Mouse (Mus musculus) liver, embryonic 13.5 days (tissue): ENCODE data around the gene Pdzd2. TPM values are rescaled to one million over a fixed set of nuclear protein-coding genes. Genes with fewer than 3 reads are reported as not detected.
A peak's percentile ranks its signal among the peaks of the same experiment; 100 is the strongest.

Experiments used
- ATAC-seq: fragments of 200-750 bp; cut with Nextera tagmentation; 2 replicates; pipeline ENCODE4 v1.8.0; 2017; ENCODE audit warnings: low read depth, mild to moderate bottlenecking, moderate number of reproducible peaks, moderate library complexity
- DNase-seq: peaks from one replicate; pipeline ENCODE4 v3.0.0; 2022
- H3K27ac ChIP-seq: fragments of 300-500 bp; sonication (generic); 2 replicates; pipeline ENCODE4 v1.5.1; 2015; ENCODE audit warnings: moderate library complexity, mild to moderate bottlenecking, inconsistent platforms
- H3K27me3 ChIP-seq: fragments of 300-500 bp; sonication (generic); 2 replicates; pipeline ENCODE4 v1.6.1; 2015; ENCODE audit warnings: mild to moderate bottlenecking, inconsistent platforms
- H3K36me3 ChIP-seq: fragments of 300-500 bp; sonication (generic); 2 replicates; pipeline ENCODE4 v1.6.1; 2015; ENCODE audit warnings: mild to moderate bottlenecking, inconsistent platforms
- H3K4me1 ChIP-seq: fragments of 300-500 bp; sonication (generic); replicated peaks from 2 replicates; pipeline ENCODE4 v1.6.1; 2015; ENCODE audit warnings: inconsistent platforms
- H3K4me2 ChIP-seq: fragments of 300-500 bp; sonication (generic); 2 replicates; pipeline ENCODE4 v1.6.1; 2015; ENCODE audit warnings: inconsistent platforms, mild to moderate bottlenecking, moderate library complexity
- H3K4me3 ChIP-seq: fragments of 300-500 bp; sonication (generic); replicated peaks from 2 replicates; pipeline ENCODE4 v1.5.1; 2015; ENCODE audit warnings: mild to moderate bottlenecking, inconsistent platforms
- H3K9ac ChIP-seq: fragments of 300-500 bp; sonication (generic); 2 replicates; pipeline ENCODE4 v1.6.1; 2015; ENCODE audit warnings: mild to moderate bottlenecking, inconsistent platforms
- H3K9me3 ChIP-seq: fragments of 300-500 bp; sonication (generic); replicated peaks from 2 replicates; pipeline ENCODE4 v1.6.1; 2016; ENCODE audit warnings: inconsistent platforms
- WGBS: fragments of 180-500 bp; shearing (Covaris S2); methylation state at CpG from one replicate; pipeline ENCODE4 v1.1.7; 2015; ENCODE audit not compliant: insufficient replicate concordance; 5-methylcytosine and 5-hydroxymethylcytosine counted together
- polyA plus RNA-seq: library from polyadenylated mRNA; unstranded; fragments of >200 nt; fragmentation: Nextera tagmentation; extraction: Ambion mirVana; gene quantifications from 2 replicates; pipeline ENCODE4 v1.2.1, GENCODE M21; 2015

The Pdzd2 gene
- polyA plus RNA-seq, 1 experiment from 2014 or later = 1.5 TPM

- H3K27me3 ChIP-seq = no peaks in the 10 kb centered on the region
- ATAC-seq (no peak), DNase-seq (no peak)
- no peak overlapping the region for H3K9ac ChIP-seq
- no peak overlapping the region for H3K27ac ChIP-seq
- WGBS = 37% methylated on average over 4 of the region's 4 CpGs
- no peaks in the 10 kb centered on the region for H3K9me3 ChIP-seq
- peaks cover 12% of the 10 kb centered on the region for H3K4me1 ChIP-seq
- H3K36me3 ChIP-seq = no peaks in the 10 kb centered on the region
- no peak overlapping the region for H3K4me2 ChIP-seq
- no peak overlapping the region for H3K4me3 ChIP-seq
Observed at GRCm38 (mm10) chr15:12500674-12501073, 239.1 kb downstream of the Pdzd2 start.

DNA sequence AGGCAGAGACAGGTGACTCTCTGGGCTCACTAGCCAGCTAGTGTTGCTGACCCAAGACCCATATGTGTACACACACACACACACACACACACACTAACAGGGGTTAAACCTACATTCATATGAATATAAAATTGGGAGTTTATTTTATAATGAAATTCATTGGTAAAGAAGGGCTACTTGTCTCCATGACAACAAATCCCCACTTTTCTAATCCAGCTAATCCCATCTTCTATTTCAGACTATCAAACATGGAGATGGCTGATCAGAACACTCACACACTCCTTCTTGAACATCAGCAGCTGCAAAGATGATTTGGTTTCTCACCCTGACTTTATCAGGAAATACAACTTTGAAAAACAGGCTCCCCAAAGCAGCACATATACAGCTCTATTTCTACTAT, 245.6 kb downstream of the Pdzd2 start:
- Histone ChIP-seq H3K4me3 (no peak overlapping the region), H3K9me3 (no peaks in the 10 kb centered on the region), H3K36me3 (no peaks in the 10 kb centered on the region), H3K27ac (no peak overlapping the region), H3K9ac (no peak overlapping the region), H3K4me2 (no peak overlapping the region), H3K27me3 (no peaks in the 10 kb centered on the region), H3K4me1 (no peaks in the 10 kb centered on the region)
- DNase-seq (no peak), ATAC-seq (no peak)

- H3K4me3 ChIP-seq = no peak overlapping the region
- no peaks in the 10 kb centered on the region for H3K4me1 ChIP-seq
- no peak overlapping the region for H3K9ac ChIP-seq
- DNase-seq (no peak), ATAC-seq (no peak)
- H3K4me2 ChIP-seq = no peak overlapping the region
- H3K36me3 ChIP-seq = no peaks in the 10 kb centered on the region
- H3K27ac ChIP-seq = no peak overlapping the region
- H3K27me3 ChIP-seq = no peaks in the 10 kb centered on the region
- H3K9me3 ChIP-seq = no peaks in the 10 kb centered on the region
- 68% methylated on average over 7 of the region's 7 CpGs for WGBS
Observed at GRCm38 (mm10) chr15:12493258-12493657, 246.5 kb downstream of the Pdzd2 start.

GRCm38 (mm10) chr15:12490969-12491368, 248.8 kb downstream of the Pdzd2 start:
- 47% methylated on average over 3 of the region's 3 CpGs for WGBS
- Histone ChIP-seq H3K27ac (no peak overlapping the region; the same call in 1 of the 2 replicates), H3K9ac (no peak overlapping the region), H3K4me1 (no peaks in the 10 kb centered on the region), H3K9me3 (no peaks in the 10 kb centered on the region), H3K27me3 (no peaks in the 10 kb centered on the region), H3K4me3 (no peak overlapping the region), H3K4me2 (peak overlapping the region; percentile 29; the same call in 1 of the 2 replicates), H3K36me3 (no peaks in the 10 kb centered on the region)
- no peak for ATAC-seq
- no peak for DNase-seq

DNA sequence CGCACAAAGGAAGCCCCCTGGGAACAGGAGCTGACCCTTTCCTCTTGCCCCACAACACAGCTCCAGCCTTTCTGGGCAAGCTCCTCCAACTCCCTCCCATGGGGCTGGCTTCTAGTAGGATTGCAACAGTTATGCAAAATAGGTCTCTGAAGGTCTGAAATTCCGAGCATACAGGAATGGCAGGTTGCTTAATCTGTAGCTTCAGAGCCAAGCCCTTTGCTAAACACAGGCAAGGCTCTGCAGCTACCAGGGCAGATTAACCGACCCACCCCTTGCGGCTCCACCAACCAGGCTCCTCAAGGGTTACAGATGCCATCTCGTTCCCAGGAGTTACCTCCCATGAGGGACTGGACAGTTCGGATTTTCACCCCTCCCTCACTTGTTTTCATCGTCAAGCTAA, 249.2 kb downstream of the Pdzd2 start:
- H3K27ac ChIP-seq = no peak overlapping the region; the same call in 1 of the 2 replicates
- peak overlapping the region; percentile 29; the same call in 1 of the 2 replicates for H3K4me2 ChIP-seq
- no peak overlapping the region for H3K4me3 ChIP-seq
- WGBS = 44% methylated on average over 7 of the region's 7 CpGs
- H3K9ac ChIP-seq = no peak overlapping the region
- H3K27me3 ChIP-seq = no peaks in the 10 kb centered on the region
- no peaks in the 10 kb centered on the region for H3K9me3 ChIP-seq
- H3K4me1 ChIP-seq = no peaks in the 10 kb centered on the region
- DNase-seq = no peak
- peak; percentile 18; the same call in 1 of the 2 replicates for ATAC-seq
- no peaks in the 10 kb centered on the region for H3K36me3 ChIP-seq

DNA sequence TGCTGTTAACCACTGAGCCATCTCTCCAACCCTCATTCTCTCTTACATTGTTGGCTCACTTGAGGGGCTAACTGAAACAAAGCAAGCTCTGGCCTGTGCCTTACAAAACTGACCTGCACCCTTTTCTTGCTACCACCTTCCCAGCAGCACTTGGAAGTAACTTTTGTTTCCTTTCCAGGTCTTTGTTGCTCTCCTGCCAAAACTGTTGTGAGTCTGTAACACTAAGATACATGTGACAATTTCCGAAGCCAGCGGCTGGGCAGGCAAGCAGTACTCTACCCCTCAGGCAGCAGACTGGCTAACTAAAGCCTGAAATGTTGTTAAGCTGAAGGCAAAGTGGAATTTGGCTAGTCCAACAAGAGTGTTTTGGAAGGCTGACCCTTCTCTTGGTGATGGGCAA, 251.4 kb downstream of the Pdzd2 start:
- 81% methylated on average over 2 of the region's 2 CpGs for WGBS
- DNase-seq (no peak), ATAC-seq (no peak)
- Histone ChIP-seq H3K9me3 (no peaks in the 10 kb centered on the region), H3K9ac (no peak overlapping the region), H3K36me3 (no peaks in the 10 kb centered on the region), H3K4me2 (no peak overlapping the region), H3K4me1 (no peaks in the 10 kb centered on the region), H3K27ac (no peak overlapping the region), H3K27me3 (no peaks in the 10 kb centered on the region), H3K4me3 (no peak overlapping the region)

- H3K9me3 ChIP-seq = no peaks in the 10 kb centered on the region
- H3K27ac ChIP-seq = no peak overlapping the region
- ATAC-seq (no peak), DNase-seq (no peak)
- no peak overlapping the region for H3K4me2 ChIP-seq
- 0 out of 2 replicates have a peak, but pooled peaks cover 6% of the 10 kb centered on the region for H3K4me1 ChIP-seq
- no peak overlapping the region for H3K4me3 ChIP-seq
- H3K27me3 ChIP-seq = no peaks in the 10 kb centered on the region
- 49% methylated on average over 5 of the region's 5 CpGs for WGBS
- no peak overlapping the region for H3K9ac ChIP-seq
- H3K36me3 ChIP-seq = no peaks in the 10 kb centered on the region
Observed at GRCm38 (mm10) chr15:12481261-12481660, 258.5 kb downstream of the Pdzd2 start.

- no peak for ATAC-seq
- no peak overlapping the region for H3K9ac ChIP-seq
- no peaks in the 10 kb centered on the region for H3K27me3 ChIP-seq
- H3K4me2 ChIP-seq = no peak overlapping the region
- 67% methylated on average over 3 of the region's 3 CpGs for WGBS
- H3K36me3 ChIP-seq = no peaks in the 10 kb centered on the region
- H3K4me1 ChIP-seq = 0 out of 2 replicates have a peak, but pooled peaks cover 6% of the 10 kb centered on the region
- H3K27ac ChIP-seq = no peak overlapping the region
- no peak overlapping the region for H3K4me3 ChIP-seq
- no peaks in the 10 kb centered on the region for H3K9me3 ChIP-seq
- DNase-seq = no peak
Observed at GRCm38 (mm10) chr15:12480369-12480768, 259.4 kb downstream of the Pdzd2 start.

DNA sequence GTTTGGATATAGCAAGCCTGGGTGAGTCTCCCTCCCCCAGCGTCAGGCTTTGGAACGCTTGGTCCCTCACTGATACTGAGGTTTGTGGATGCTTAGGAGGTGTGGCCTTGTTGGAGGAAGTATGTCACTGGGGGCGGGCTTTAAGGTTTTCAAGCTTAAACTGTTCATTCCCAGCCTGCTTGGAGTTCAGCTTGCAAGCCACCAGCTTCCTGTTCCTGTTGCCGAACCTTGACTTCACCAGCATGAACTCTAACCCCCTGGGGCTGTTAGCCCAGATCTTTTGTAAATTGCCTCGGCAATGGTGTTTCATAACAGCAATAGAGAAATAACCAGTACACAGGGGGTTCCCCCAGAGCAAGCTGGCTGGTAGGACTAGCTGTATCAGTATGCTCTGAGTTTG, 260.4 kb downstream of the Pdzd2 start:
- H3K9me3 ChIP-seq = no peaks in the 10 kb centered on the region
- no peaks in the 10 kb centered on the region for H3K36me3 ChIP-seq
- no peak overlapping the region for H3K9ac ChIP-seq
- 0 out of 2 replicates have a peak, but pooled peaks cover 6% of the 10 kb centered on the region for H3K4me1 ChIP-seq
- no peak overlapping the region for H3K27ac ChIP-seq
- ATAC-seq (no peak), DNase-seq (no peak)
- no peak overlapping the region for H3K4me3 ChIP-seq
- 41% methylated on average over 5 of the region's 5 CpGs for WGBS
- no peaks in the 10 kb centered on the region for H3K27me3 ChIP-seq
- H3K4me2 ChIP-seq = no peak overlapping the region

- DNase-seq (no peak), ATAC-seq (no peak)
- 61% methylated on average over 7 of the region's 7 CpGs for WGBS
Observed at GRCm38 (mm10) chr15:12473596-12473995, 266.1 kb downstream of the Pdzd2 start.

DNA sequence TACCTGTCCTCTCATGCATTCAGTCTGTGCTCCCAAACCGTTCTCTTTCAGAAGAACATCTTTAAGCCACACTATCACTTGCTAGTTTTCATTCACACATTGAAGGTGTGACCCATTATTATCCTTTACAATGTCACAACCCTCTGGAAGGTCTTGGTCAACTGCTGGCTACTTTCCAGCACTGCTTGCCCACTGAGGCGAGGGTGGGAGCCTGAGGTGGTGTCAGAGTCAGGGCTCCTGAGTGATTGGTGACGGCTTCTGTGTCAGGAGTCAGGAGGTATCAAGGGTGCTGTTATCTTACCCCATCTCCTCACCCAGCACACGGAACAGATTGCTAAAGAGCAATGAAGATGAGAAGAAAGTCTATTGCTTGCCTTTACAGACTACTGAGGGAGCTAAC, 267.1 kb downstream of the Pdzd2 start:
- WGBS = 65% methylated on average over 4 of the region's 4 CpGs
- Histone ChIP-seq H3K36me3 (no peaks in the 10 kb centered on the region), H3K27ac (no peak overlapping the region), H3K27me3 (no peaks in the 10 kb centered on the region), H3K4me3 (no peak overlapping the region), H3K9ac (no peak overlapping the region), H3K4me2 (no peak overlapping the region), H3K9me3 (no peaks in the 10 kb centered on the region), H3K4me1 (no peaks in the 10 kb centered on the region)
- ATAC-seq = no peak
- DNase-seq = no peak

More at GRCm38 (mm10) chr15:12473596-12473995, 266.1 kb downstream of the Pdzd2 start:
- Histone ChIP-seq H3K9ac (no peak overlapping the region), H3K27ac (no peak overlapping the region), H3K9me3 (no peaks in the 10 kb centered on the region), H3K36me3 (no peaks in the 10 kb centered on the region), H3K27me3 (no peaks in the 10 kb centered on the region), H3K4me1 (no peaks in the 10 kb centered on the region), H3K4me2 (no peak overlapping the region), H3K4me3 (no peak overlapping the region)

DNA sequence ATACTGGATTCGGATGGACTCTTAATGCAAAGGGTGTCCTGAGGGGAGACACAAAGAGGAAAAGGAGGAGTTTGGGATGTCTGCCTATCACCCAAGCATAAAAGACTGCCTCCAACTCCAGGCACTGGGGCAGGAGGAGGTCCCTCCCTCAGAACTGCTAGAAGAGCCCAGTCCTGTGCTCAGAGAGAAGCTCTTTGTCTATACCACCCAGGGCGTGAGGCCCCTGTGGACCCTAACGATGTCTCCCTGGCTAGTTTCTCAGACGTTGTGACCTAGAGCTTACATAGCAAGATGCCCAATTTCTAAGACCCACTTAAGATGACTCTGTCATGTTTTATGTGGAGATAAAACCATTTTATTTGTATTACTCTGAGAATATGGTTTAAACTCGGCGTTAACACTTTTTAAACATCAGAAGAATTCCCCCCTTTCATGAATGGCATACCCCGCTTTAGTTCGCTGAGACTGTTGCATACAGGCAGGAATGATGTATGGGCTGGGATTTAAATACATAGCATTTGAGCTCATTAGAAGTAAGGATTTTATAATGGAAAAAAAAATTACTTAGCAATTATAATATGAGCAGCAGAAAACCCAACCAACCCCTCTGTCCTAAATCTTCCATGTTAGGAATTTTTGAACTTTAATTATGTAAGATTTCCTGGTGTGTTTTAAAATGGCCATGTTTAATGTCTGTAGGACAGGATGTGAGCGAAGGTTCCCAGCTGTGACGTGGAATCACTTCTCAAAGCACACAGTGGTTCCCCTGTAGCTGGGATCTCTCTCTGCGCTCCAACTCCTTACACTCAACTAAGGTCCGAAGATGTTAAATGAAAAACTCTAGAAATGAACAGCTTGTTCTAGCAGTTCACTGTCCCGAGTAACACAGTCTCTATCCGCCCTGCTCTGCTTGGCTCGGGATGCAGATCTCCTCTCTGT, 268.6 kb downstream of the Pdzd2 start:
- Histone ChIP-seq H3K36me3 (no peaks in the 10 kb centered on the region), H3K27me3 (no peaks in the 10 kb centered on the region), H3K4me2 (no peak overlapping the region), H3K4me1 (no peaks in the 10 kb centered on the region), H3K9me3 (no peaks in the 10 kb centered on the region), H3K4me3 (no peak overlapping the region), H3K9ac (no peak overlapping the region), H3K27ac (no peak overlapping the region)
- ATAC-seq = no peak
- no peak for DNase-seq
- 69% methylated on average over 15 of the region's 15 CpGs for WGBS
